Mouse (Mus musculus) CD4-positive naive resting alpha-beta T cell, adult 76 days (primary cell): Measurements from ENCODE around the gene Commd9. TPM values are rescaled to one million over a fixed set of nuclear protein-coding genes. Genes with fewer than 3 reads are reported as not detected.

ENCODE experiments used
- total RNA-seq: library from RNA; stranded (reverse); gene quantifications from one replicate; pipeline ENCODE4 v1.2.4, GENCODE M21; 2023

The Commd9 gene
- total RNA-seq = 12.8 TPM

DNA sequence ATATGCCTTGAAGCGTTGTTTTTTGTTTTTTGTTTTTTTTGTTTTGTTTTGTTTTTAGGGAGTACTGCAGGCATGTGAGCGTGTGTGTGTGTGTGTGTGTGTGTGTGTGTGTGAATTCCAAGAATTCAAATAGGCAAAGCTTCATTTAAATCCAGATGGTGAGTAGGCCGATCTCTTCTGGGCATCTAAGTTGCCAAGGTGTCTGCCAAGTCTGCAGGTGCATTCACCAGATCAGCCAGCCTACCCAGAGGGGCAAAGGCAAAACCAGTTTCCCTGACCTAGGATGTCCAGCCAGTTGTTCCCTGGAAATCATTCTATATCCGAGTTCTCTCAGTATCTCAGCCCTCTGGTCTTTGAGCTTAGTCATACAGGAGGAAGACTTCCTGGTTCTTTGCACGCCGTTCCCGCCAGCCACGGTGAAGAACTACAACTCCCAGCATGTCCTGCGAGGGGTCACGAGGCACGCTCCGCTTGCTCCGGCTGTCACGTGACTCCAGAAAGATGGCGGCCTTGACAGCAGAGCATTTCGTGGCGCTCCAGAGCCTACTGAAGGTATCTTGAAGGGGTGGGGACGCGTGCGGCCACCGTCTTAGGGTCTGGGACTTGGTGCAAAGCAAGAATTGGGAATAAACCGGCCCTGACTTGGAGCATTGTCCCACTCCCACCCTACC, at the start of gene Commd9:
Commd9 (plus strand) TSS at position 480 of the 671 bp plus-strand sequence.

DNA sequence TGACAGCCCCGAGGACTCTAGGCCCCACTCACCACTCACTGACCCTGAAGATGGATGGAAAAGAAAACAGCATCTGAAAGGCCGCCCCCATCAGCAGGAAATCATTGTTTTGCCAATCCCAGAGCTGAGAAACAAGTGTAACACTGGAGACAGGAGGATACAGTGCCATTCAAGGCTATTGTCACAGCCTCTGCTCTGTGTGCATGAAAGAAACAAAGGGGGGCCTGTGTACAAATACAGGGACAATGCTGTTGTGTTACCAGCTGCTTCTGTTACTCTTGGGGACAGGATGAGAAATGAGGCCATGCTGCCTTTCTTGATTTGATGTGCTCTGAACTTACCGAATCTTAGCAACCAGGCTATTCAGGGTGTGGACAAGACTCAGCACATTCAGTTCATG, 3.0 kb upstream of the Commd9 start, which contains the start of gene Prr5l:
Prr5l (minus strand) TSS at position 30 of the 400 bp plus-strand sequence.

Other genes starting within 250 kb of the Commd9 start
- gene Rag1, start 236.7 kb upstream of the Commd9 start, total RNA-seq = 0.23 TPM
- 2.5 TPM for gene B230118H07Rik, start 236.7 kb upstream of the Commd9 start, total RNA-seq
- gene Traf6, start 207.8 kb upstream of the Commd9 start, total RNA-seq = 67.7 TPM
- gene Prr5l, start 3.2 kb upstream of the Commd9 start, total RNA-seq = 0.88 TPM